Mouse (Mus musculus) 416B (cell line): ENCODE data around the gene Yipf6.
"Not testable (repeated sequence)": the region's sequence is repeated elsewhere in the genome, so short reads cannot be mapped to it uniquely, and the experiment has no call there.

Source experiments
- DNase-seq: peaks from one replicate; pipeline ENCODE4 v3.0.0; 2011; ENCODE audit warnings: low read depth

Gene Yipf6

GRCm38 (mm10) chrX:98936101-98936500 is at the start of gene Yipf6:
TSS of gene Yipf6 (plus strand) at chrX:98936316.
- peak; percentile 11 for DNase-seq

DNA sequence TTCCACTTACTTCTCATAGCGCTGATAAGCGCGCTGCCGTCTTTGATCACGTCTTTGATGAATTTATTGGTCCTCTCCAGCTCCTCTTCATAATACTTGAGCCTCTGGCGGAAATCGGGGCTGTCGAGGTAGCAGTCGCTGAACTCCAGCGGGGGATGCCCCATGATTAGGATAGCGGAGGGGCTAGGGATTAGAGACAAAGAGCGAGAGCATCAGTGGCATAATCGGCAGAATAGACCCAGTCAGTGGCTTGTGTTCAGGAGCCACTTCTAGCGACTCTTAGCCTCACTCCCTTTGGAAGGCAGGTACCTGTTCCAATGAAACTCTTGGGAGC is 46.1 kb upstream of the Yipf6 start:
- DNase-seq = no peak

GRCm38 (mm10) chrX:98890406-98891116 is 45.6 kb upstream of the Yipf6 start, which contains the start of gene Ophn1:
TSS of gene Ophn1 (minus strand) at chrX:98891025.
- DNase-seq = no peak

- DNase-seq = no peak
Measured at GRCm38 (mm10) chrX:98898307-98898706, 37.8 kb upstream of the Yipf6 start.

DNA sequence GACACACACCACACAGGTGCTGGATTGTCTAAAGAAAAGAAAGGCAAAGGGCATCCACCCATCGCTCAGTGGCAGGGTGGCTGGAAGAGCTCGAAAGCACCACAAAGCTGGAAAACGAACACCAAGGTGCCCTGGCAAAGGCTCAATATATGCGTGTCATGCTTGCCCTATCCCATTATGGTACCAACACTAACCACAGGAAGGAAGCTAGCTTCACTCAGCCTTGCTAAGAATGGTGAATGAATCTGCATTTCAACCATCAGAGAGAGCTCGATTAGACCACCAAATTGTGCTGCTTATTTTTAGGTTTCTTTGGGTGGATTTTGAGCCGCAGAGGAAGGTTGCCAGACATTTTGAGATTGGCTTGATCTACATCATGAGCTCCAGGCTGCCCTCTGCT is 31.9 kb upstream of the Yipf6 start:
- DNase-seq = peak; percentile 69

DNA sequence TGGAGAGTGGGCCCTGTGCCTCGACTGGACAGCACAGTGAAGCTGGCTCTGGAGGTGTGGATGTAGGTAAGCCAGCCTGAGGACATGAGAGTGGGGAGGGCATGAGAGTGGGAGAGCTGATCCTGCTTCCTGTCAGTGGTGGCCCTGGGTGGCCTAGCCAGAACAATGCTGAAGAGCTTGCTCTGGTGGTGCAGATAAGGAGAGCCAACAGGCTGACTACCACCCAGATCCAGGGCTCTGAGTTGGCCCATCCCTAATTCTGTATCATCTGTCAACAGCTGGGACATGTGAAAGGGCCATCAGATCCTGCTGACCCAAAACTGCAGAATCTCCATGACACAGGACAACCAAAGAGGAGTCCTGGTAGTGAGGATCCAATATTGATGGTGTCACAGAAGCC is 27.2 kb upstream of the Yipf6 start:
- DNase-seq = no peak

- DNase-seq = peak; percentile 64
Measured at GRCm38 (mm10) chrX:98919423-98919822, 16.7 kb upstream of the Yipf6 start.

DNA sequence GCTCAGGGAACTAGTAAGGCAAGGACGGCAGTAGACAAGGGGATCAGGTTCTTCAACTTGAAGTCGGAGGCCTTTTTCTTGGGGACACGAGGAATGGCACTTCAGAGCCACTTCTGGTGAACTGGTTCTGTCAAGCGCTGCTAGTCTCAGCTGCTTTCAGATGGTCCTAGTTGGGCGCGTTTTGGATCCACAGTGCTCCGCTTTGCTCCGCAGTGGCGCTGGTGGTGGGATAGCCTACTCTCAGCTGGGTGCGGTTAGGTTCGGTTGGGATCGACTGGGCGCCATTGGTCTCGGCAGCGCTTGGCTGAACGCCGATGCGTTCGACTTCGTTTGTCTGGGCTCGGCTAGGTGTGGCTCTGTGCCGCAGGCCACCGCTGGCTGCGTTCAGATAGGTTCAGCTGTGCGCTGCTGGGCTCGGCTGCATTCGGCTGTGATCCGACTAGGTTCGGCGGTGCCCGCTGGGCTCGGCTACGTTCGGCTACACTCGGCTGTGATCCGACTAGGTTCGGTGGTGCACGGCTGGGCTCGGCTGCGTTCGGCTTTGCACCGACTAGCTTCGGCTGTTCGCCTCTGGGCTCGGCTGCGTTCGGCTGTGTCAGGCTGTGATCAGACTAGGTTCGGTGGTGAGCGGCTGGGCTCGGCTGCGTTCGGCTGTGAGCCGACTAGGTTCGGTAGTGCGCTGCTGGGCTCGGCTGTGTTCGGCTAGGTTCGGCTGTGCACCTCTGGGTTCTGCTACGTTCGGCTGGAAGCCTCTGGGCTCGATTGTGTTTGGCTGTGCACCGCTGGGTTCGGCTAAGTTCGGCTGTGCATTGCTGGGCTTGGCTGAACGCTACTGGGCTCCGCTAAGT is 815 bp downstream of the Yipf6 start:
- peak; percentile 82 for DNase-seq

DNA sequence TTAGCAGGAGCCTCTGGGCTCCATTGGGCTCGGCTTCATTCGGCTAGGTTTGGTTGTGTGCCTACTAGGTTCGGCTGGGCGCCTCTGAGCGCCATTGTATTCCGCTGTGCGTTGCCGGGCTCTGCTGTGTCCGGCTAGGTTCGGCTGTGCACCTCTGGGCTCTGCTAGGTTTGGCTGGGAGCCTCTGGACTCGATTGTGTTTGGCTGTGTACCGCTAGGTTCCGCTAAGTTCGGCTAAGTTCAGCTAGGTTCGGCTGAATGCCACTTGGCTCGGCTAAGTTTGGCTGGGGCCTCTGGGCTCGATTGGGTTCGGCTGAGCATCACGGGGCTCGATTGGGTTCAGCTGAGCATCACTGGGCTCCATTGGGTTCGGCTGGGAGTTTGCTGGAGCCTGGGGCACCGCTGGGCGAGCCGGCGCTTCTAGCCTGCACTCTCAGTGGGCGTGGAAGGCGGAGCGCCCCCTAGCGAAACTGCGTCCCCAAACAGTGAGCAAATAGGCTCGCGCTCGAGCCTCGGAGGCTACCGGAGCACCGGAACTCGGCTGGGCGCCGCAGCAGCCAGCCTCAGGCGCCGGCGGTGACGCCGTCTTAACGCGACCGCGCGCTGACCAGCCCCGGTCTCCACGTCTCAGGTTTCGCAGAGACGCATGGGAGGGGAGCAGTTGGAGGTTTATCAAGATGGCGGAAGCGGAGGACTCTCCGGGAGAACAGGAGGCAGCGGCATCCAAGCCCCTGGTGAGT is 1.6 kb downstream of the Yipf6 start:
- DNase-seq = peak; percentile 91

DNA sequence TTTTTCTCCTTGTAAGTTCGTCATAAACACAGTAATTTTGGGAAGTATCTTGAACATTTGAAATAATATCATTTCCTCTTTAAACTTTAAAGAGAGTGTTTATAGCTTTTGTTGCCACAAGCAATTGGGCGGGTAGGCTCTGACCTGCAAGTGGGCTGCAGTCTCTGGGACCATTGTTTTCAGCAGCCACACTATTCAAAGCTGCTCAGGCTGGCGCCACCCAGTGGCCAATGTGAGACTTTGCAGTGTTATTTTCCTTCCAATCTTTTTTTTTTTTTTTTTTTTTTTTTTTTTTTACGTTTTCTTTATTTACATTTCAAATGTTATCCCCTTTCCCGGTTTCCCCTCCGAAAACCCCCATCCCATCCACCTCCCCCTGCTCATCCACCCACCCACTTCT is 17.8 kb downstream of the Yipf6 start:
- DNase-seq = peak; percentile 40

DNA sequence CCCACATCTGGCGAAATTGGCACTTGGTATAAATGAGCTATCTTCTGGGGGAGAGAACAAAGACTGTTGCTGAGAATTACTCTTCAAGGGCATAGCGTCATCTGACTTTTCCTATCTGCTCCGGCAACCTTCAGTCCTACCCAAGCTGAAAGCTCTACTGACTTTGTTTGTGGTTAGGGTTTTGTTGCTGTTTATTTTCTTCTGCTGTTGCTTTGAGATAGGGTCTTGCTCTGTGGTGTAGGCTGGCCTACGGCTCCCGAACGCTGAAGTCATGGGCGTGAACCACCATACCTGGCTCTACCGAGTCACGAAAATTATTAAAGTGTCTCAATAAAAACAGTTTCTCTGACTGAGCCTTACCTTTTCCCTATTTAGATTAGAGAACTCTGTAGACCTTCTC is 22.2 kb downstream of the Yipf6 start:
- DNase-seq = no peak

GRCm38 (mm10) chrX:98959050-98959449 is 22.9 kb downstream of the Yipf6 start:
- DNase-seq = no peak

DNA sequence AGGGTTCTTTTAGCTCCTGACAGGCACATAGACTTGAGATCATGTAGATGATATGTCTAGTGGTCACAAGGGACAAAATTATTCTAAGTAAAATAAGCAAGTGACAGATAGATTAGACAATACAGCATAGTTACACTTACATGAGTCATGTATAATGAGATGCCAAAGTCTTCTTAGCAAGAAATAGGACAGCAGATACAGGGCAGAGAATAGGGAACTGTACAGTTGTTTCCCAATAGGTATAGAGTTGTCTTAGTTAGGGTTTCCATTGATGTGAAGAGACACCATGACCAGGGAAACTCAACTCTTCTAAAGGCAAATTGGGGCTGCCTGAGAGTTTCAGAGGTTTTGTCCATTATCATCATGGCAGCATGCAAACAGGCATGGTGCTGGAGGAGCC is 27.6 kb downstream of the Yipf6 start:
- DNase-seq = no peak

DNA sequence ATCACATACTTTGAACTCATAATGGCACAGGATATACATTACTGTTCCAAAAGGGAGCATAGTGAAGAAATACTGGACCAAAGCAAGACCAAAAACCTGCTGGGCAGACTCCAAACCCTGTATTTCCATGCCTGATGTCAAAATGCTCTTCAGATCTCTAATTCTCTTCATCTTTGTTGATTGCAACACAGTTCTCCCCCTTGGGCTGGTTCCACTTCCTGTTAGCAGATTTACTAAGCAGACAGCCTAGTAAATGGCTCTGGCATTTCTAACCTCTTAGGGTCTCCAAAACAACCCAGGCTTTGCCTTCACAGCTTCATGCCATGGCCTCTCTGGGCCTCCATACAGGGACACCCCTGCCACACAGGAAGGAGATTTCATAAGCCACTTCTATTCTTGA is 28.4 kb downstream of the Yipf6 start:
- DNase-seq = peak; percentile 8

DNA sequence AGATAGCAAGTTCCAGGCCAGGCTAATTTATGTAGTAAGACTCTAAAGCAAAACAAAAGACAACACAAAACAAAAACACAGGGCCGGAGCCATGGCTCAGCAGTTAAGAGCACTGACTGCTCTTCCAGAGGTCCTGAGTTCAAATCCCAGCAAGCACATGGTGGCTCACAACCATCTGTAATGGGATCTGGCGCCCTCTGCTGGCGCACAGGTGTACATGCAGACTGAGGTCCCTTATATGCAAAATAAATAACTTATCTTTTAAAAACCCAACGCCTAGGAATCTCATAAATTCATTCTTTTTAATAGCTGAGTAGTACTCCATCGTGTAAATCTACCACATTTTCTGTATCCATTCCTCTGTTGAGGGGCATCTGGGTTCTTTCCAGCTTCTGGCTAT is 50.5 kb downstream of the Yipf6 start:
- DNase-seq = not testable (repeated sequence)

DNA sequence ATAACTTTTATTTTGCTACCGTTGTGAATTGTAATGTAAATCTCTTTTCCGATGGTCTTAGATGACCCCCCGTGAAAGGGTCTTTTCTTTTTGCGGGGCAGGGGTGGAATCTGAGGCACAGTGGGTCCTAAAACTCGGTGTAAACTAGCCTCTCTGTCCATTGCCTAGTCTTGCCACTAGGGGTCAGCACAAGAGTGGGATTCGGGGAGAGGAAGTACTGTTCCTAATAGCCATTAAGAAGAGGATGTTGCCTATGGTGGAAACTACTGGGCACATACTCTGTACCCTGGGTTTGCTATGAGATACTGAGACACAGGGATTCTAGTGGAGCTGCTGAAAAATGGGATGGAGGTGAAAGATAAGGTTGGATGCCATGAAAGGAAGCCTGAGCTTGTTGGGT is 53.5 kb downstream of the Yipf6 start:
- peak; percentile 58 for DNase-seq
